Mouse (Mus musculus): Measurements from ENCODE around the gene Pin1rt1.

- no peak for TF ChIP-seq CTCF (conservative IDR thresholded peaks at IDR 0.05; ENCODE audit: low read length)
- TF ChIP-seq NANOG (IDR thresholded peaks at IDR 0.05; ENCODE audit: borderline replicate concordance, low read length) = no peak
- no peak for TF ChIP-seq POU5F1 (IDR thresholded peaks at IDR 0.05; ENCODE audit: borderline replicate concordance, low read length)
Observed at GRCm38 (mm10) chr2:104736241-104736640, 20.1 kb upstream of the Pin1rt1 start.

Data from E14TG2a.4 (cell line).